Mouse (Mus musculus) forebrain, postnatal 0 days (tissue): ENCODE results near the gene Crmp1. TPM values are rescaled to one million over a fixed set of nuclear protein-coding genes. Genes with fewer than 3 reads are reported as not detected.

Source experiments
- ATAC-seq: fragments of 200-750 bp; cut with Nextera tagmentation; 2 replicates; pipeline ENCODE4 v1.8.0; 2017; ENCODE audit warnings: mild to moderate bottlenecking, moderate library complexity
- DNase-seq: peaks from one replicate; pipeline ENCODE4 v3.0.0-alpha.2; 2015
- H3K27ac ChIP-seq: fragments of 300-500 bp; sonication (generic); 2 replicates; pipeline ENCODE4 v1.5.1; 2014; ENCODE audit warnings: low read depth, mild to moderate bottlenecking, antibody characterized with exemption, low read length, moderate library complexity, mixed read lengths
- H3K27me3 ChIP-seq: fragments of 300-500 bp; sonication (generic); 2 replicates; pipeline ENCODE4 v1.6.1; 2014; ENCODE audit warnings: mild to moderate bottlenecking, low read length, mixed read lengths; ENCODE audit not compliant: insufficient read depth
- H3K36me3 ChIP-seq: fragments of 300-500 bp; sonication (generic); 2 replicates; pipeline ENCODE4 v1.6.1; 2014; ENCODE audit warnings: mild to moderate bottlenecking, moderate library complexity; ENCODE audit not compliant: insufficient read depth
- H3K4me1 ChIP-seq: fragments of 300-500 bp; sonication (generic); 2 replicates; pipeline ENCODE4 v1.6.1; 2014; ENCODE audit warnings: antibody characterized with exemption; ENCODE audit not compliant: insufficient read depth
- H3K4me2 ChIP-seq: fragments of 300-500 bp; sonication (generic); 2 replicates; pipeline ENCODE4 v1.6.1; 2014; ENCODE audit warnings: low read depth, mild to moderate bottlenecking, moderate library complexity
- H3K4me3 ChIP-seq: fragments of 300-500 bp; sonication (generic); 2 replicates; pipeline ENCODE4 v1.5.1; 2014; ENCODE audit warnings: low read depth, low read length, mixed read lengths
- H3K9ac ChIP-seq: fragments of 300-500 bp; sonication (generic); 2 replicates; pipeline ENCODE4 v1.6.1; 2014; ENCODE audit warnings: mild to moderate bottlenecking
- H3K9me3 ChIP-seq: fragments of 300-500 bp; sonication (generic); 2 replicates; pipeline ENCODE4 v1.6.1; 2016; ENCODE audit warnings: low read length
- CTCF ChIP-seq: sonication (generic); IDR thresholded peaks from 2 replicates; pipeline ENCODE4 v1.5.1; 2016; ENCODE audit warnings: antibody characterized with exemption, control low read depth, low read depth
- WGBS: fragments of 180-500 bp; shearing (Covaris S2); extraction: QIAGEN DNeasy Blood & Tissue Kit; methylation state at CpG from one replicate; pipeline ENCODE4 v1.1.7; 2014; 5-methylcytosine and 5-hydroxymethylcytosine counted together
- polyA plus RNA-seq: library from polyadenylated mRNA; unstranded; fragments of >200 nt; fragmentation: Nextera tagmentation; extraction: Ambion mirVana; gene quantifications from 2 replicates; pipeline ENCODE4 v1.2.1, GENCODE M21; 2015
- total RNA-seq: library from RNA; depleted of rRNA; stranded (reverse); fragments of >200 nt; gene quantifications from 2 replicates; pipeline ENCODE4 v1.2.3, GENCODE M21; 2014

Gene Crmp1
- total and polyA plus RNA-seq, 2 experiments from 2014 or later, result 1,074 to 1,136 TPM

GRCm38 (mm10) chr5:37205420-37205819 is 36.3 kb upstream of the Crmp1 start:
- Histone ChIP-seq H3K9me3 (no peaks in the 10 kb centered on the region), H3K36me3 (no peaks in the 10 kb centered on the region), H3K4me3 (no peak overlapping the region), H3K4me1 (peaks cover 4% of the 10 kb centered on the region; the same call in 1 of the 2 replicates), H3K4me2 (no peak overlapping the region), H3K27ac (no peak overlapping the region), H3K27me3 (no peaks in the 10 kb centered on the region), H3K9ac (no peak overlapping the region)
- no peak for TF ChIP-seq CTCF
- 93% methylated on average over 1 of the region's 1 CpGs for WGBS
- DNase-seq, result no peak
- ATAC-seq, result no peak; the same call in 1 of the 2 replicates

- Histone ChIP-seq H3K9ac (no peak overlapping the region), H3K9me3 (no peaks in the 10 kb centered on the region), H3K4me3 (no peak overlapping the region), H3K36me3 (no peaks in the 10 kb centered on the region), H3K4me1 (peaks cover 4% of the 10 kb centered on the region; the same call in 1 of the 2 replicates), H3K27me3 (no peaks in the 10 kb centered on the region), H3K27ac (no peak overlapping the region), H3K4me2 (no peak overlapping the region)
- ATAC-seq (no peak), DNase-seq (no peak)
- TF ChIP-seq CTCF, result no peak
- WGBS, result 53% methylated on average over 2 of the region's 2 CpGs
Measured at GRCm38 (mm10) chr5:37206364-37206763, 35.4 kb upstream of the Crmp1 start.

- no peak for DNase-seq
Measured at GRCm38 (mm10) chr5:37212938-37213708, 28.6 kb upstream of the Crmp1 start.

GRCm38 (mm10) chr5:37213709-37214103 is 28.0 kb upstream of the Crmp1 start:
- TF ChIP-seq CTCF, result no peak
- no peak overlapping the region for H3K9ac ChIP-seq
- WGBS, result 76% methylated on average over 4 of the region's 4 CpGs
- no peak for ATAC-seq
- no peak overlapping the region for H3K27ac ChIP-seq
- H3K36me3 ChIP-seq, result no peaks in the 10 kb centered on the region
- H3K4me2 ChIP-seq, result no peak overlapping the region
- H3K9me3 ChIP-seq, result no peaks in the 10 kb centered on the region
- no peaks in the 10 kb centered on the region for H3K27me3 ChIP-seq
- no peaks in the 10 kb centered on the region for H3K4me1 ChIP-seq
- DNase-seq, result no peak
- no peak overlapping the region for H3K4me3 ChIP-seq

More at GRCm38 (mm10) chr5:37212938-37213708, 28.6 kb upstream of the Crmp1 start:
- no peaks in the 10 kb centered on the region for H3K27me3 ChIP-seq
- no peak for TF ChIP-seq CTCF
- H3K36me3 ChIP-seq, result no peaks in the 10 kb centered on the region
- H3K4me2 ChIP-seq, result no peak overlapping the region
- H3K4me3 ChIP-seq, result no peak overlapping the region
- H3K9me3 ChIP-seq, result no peaks in the 10 kb centered on the region
- H3K9ac ChIP-seq, result no peak overlapping the region
- WGBS, result 65% methylated on average over 9 of the region's 9 CpGs
- no peak overlapping the region for H3K27ac ChIP-seq
- no peak for ATAC-seq
- H3K4me1 ChIP-seq, result no peaks in the 10 kb centered on the region

- TF ChIP-seq CTCF, result no peak
- H3K36me3 ChIP-seq, result no peaks in the 10 kb centered on the region
- H3K27me3 ChIP-seq, result no peaks in the 10 kb centered on the region
- no peak overlapping the region for H3K9ac ChIP-seq
- H3K4me3 ChIP-seq, result no peak overlapping the region
- H3K27ac ChIP-seq, result no peak overlapping the region
- ATAC-seq, result no peak
- H3K4me2 ChIP-seq, result no peak overlapping the region
- DNase-seq, result no peak
- no peaks in the 10 kb centered on the region for H3K4me1 ChIP-seq
- WGBS, result 87% methylated on average over 6 of the region's 6 CpGs
- H3K9me3 ChIP-seq, result no peaks in the 10 kb centered on the region
Measured at GRCm38 (mm10) chr5:37214614-37215013, 27.1 kb upstream of the Crmp1 start.

GRCm38 (mm10) chr5:37215276-37215675 is 26.5 kb upstream of the Crmp1 start:
- no peak for TF ChIP-seq CTCF
- H3K9me3 ChIP-seq, result no peaks in the 10 kb centered on the region
- H3K4me3 ChIP-seq, result no peak overlapping the region
- H3K36me3 ChIP-seq, result no peaks in the 10 kb centered on the region
- H3K9ac ChIP-seq, result no peak overlapping the region
- DNase-seq (no peak), ATAC-seq (no peak)
- H3K4me2 ChIP-seq, result no peak overlapping the region
- no peaks in the 10 kb centered on the region for H3K27me3 ChIP-seq
- H3K27ac ChIP-seq, result no peak overlapping the region
- 90% methylated on average over 7 of the region's 7 CpGs for WGBS
- H3K4me1 ChIP-seq, result no peaks in the 10 kb centered on the region

- WGBS, result 42% methylated on average over 5 of the region's 5 CpGs
- Histone ChIP-seq H3K27ac (no peak overlapping the region), H3K4me2 (no peak overlapping the region), H3K9me3 (no peaks in the 10 kb centered on the region), H3K36me3 (no peaks in the 10 kb centered on the region), H3K9ac (no peak overlapping the region), H3K4me3 (no peak overlapping the region), H3K27me3 (no peaks in the 10 kb centered on the region), H3K4me1 (no peaks in the 10 kb centered on the region)
- ATAC-seq (no peak), DNase-seq (no peak)
- no peak for TF ChIP-seq CTCF
Measured at GRCm38 (mm10) chr5:37219615-37220014, 22.1 kb upstream of the Crmp1 start.
